Mouse (Mus musculus): ENCODE measurements around the gene Snph.
A peak's percentile ranks its signal among the peaks of the same experiment; 100 is the strongest.

Snph gene

GRCm38 (mm10) chr2:151543063-151543895 lies 89.1 kb downstream of the Snph start:
- DNase-seq (ENCODE audit: low read depth): peak; percentile 70

GRCm38 (mm10) chr2:151542323-151543062 lies 89.9 kb downstream of the Snph start, which contains the start of gene Fkbp1a:
TSS of gene Fkbp1a (plus strand) at chr2:151542483.
- peak; percentile 93 for DNase-seq (ENCODE audit: low read depth)
